Mouse (Mus musculus) ES-Bruce4 (cell line): ENCODE measurements around the gene Kif1a.
"Not testable (repeated sequence)": the region's sequence is repeated elsewhere in the genome, so short reads cannot be mapped to it uniquely, and the experiment has no call there.

Experiments
- CTCF ChIP-seq: IDR thresholded peaks from one replicate; pipeline ENCODE4 v1.8.1; 2011; ENCODE audit warnings: low read depth, low read length
- EP300 ChIP-seq: IDR thresholded peaks from 2 replicates; pipeline ENCODE4 v1.6.1; 2011; ENCODE audit warnings: low read depth, low read length; ENCODE audit not compliant: insufficient read depth
- POLR2A ChIP-seq: IDR thresholded peaks from one replicate; pipeline ENCODE4 v1.8.1; 2011; ENCODE audit warnings: low read length; ENCODE audit not compliant: insufficient read depth

- not testable (repeated sequence) for TF ChIP-seq EP300, CTCF, POLR2A
Measured at GRCm38 (mm10) chr1:92970791-92971190, 131.0 kb downstream of the Kif1a start.
